Comparison of ENCODE assay signal across 9 mouse cellular contexts in the genomic region with DNA sequence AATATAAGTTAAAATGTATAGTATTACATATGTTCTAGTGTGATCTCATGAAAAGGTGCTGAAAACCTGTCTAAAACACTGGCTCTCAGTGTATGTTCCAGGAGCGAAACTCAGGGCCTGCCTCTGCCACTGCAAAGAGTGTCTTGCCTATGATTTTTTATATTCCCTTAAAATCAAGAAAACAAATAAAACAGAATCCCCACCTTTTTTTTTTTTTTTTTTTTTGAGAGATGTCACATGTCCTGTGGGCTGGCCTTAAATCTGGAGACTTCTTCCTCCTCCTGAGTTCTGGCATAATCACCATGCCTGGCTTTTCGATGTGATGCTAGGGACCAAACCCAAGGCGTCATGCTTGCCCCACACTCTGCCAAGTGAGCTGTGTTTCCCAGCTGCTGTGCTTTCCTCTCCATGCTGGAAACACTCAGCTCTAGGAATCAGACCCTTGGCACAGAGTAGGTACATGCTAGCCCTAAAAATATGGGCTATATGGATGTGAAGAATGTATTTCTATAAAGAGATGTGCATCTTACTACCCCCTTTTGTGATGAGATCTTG. TPM values are rescaled to one million over a fixed set of nuclear protein-coding genes. Genes with fewer than 3 reads are reported as not detected.
DNase-seq lines count a peak whose midpoint lies in the region; ATAC-seq and TF ChIP-seq lines count a peak whose summit lies in the region.
"Had no signal": no experiment of that assay in that cellular context is flagged by ENCODE, and none has a peak within 500 bp of the region (broad histone marks: within the 10 kb centered on the region; RNA-seq: fewer than 3 reads in every experiment).

No protein-coding gene starts in this region.

- no peak overlapping the region for H3K4me3 ChIP-seq in lung, adult 2 months (replicated peaks; ENCODE audit: extremely low read depth, low read depth, low read length)
- no peak overlapping the region for H3K4me3 ChIP-seq in embryonic facial prominence, embryonic 14.5 days (ENCODE audit: low read depth, low read length)
- no peak overlapping the region for H3K4me3 ChIP-seq in heart, postnatal 0 days (ENCODE audit: low read depth, low read length)
- H3K4me3 ChIP-seq in midbrain, embryonic 16.5 days (ENCODE audit: low read depth, low read length), result no peak overlapping the region
- no peak overlapping the region for H3K4me3 ChIP-seq in thymus, adult 2 months (ENCODE audit: control insufficient read depth, insufficient read depth, low read length)
- H3K4me3 ChIP-seq: myocyte had no signal

- TF ChIP-seq POLR2A in lung, adult 2 months (IDR thresholded peaks at IDR 0.05; ENCODE audit: borderline replicate concordance, extremely low read depth, low read depth, low read length), result no peak
- TF ChIP-seq POLR2A in thymus, adult 2 months (IDR thresholded peaks at IDR 0.05; ENCODE audit: control insufficient read depth, extremely low read depth, insufficient read depth, low read length, poor library complexity), result no peak

- no peak overlapping the region for H3K4me2 ChIP-seq in embryonic facial prominence, embryonic 14.5 days (ENCODE audit: low read depth, low read length)
- no peak overlapping the region for H3K4me2 ChIP-seq in heart, postnatal 0 days (ENCODE audit: low read depth, low read length)
- H3K4me2 ChIP-seq in midbrain, embryonic 16.5 days (ENCODE audit: low read length), result no peak overlapping the region

- H3K4me1 ChIP-seq in lung, adult 2 months (ENCODE audit: control insufficient read depth, insufficient read depth, low read length), result peaks cover 21% of the 10 kb centered on the region
- peaks cover 22% of the 10 kb centered on the region for H3K4me1 ChIP-seq in embryonic facial prominence, embryonic 14.5 days (ENCODE audit: control insufficient read depth, insufficient read depth, low read length)
- H3K4me1 ChIP-seq in heart, postnatal 0 days (ENCODE audit: control insufficient read depth, insufficient read depth), result peaks cover 41% of the 10 kb centered on the region
- H3K4me1 ChIP-seq in midbrain, embryonic 16.5 days (ENCODE audit: control insufficient read depth, insufficient read depth, low read length), result peaks cover 20% of the 10 kb centered on the region
- H3K4me1 ChIP-seq in thymus, adult 2 months (replicated peaks; ENCODE audit: control insufficient read depth, insufficient read depth, low read length), result peaks cover 7% of the 10 kb centered on the region

- peak; percentile 56 for DNase-seq in lung, postnatal 10 days
- no peak for DNase-seq in lung, adult 2 months
- no peak for DNase-seq in embryonic facial prominence, embryonic 14.5 days (ENCODE audit: low spot score)
- no peak for DNase-seq in heart, postnatal 0 days (ENCODE audit: low spot score)
- DNase-seq in thymus, adult 2 months, result no peak
- no peak for DNase-seq in ovary, postnatal 10 days (ENCODE audit: low spot score)
- DNase-seq in thymus, postnatal 4 days, result no peak

- no peak overlapping the region for H3K9ac ChIP-seq in embryonic facial prominence, embryonic 14.5 days (ENCODE audit: low read depth, low read length)
- H3K9ac ChIP-seq in heart, postnatal 0 days (replicated peaks; ENCODE audit: low read depth, low read length), result no peak overlapping the region
- 0 out of 2 replicates have a peak overlapping the region, but pooled peaks have one; percentile 3 for H3K9ac ChIP-seq in midbrain, embryonic 16.5 days (ENCODE audit: low read depth, low read length)

- no peaks in the 10 kb centered on the region for H3K36me3 ChIP-seq in embryonic facial prominence, embryonic 14.5 days (ENCODE audit: control insufficient read depth, insufficient read depth, low read length)
- H3K36me3 ChIP-seq in heart, postnatal 0 days (replicated peaks; ENCODE audit: control insufficient read depth, insufficient read depth, low read length), result no peaks in the 10 kb centered on the region
- no peaks in the 10 kb centered on the region for H3K36me3 ChIP-seq in midbrain, embryonic 16.5 days (ENCODE audit: control insufficient read depth, insufficient read depth, low read length)
- H3K36me3 ChIP-seq in thymus, adult 2 months (ENCODE audit: control insufficient read depth, insufficient read depth, low read length), result no peaks in the 10 kb centered on the region

- no peak for TF ChIP-seq EP300 in heart, postnatal 0 days (IDR thresholded peaks at IDR 0.05; ENCODE audit: low read depth)

- H3K27ac ChIP-seq in embryonic facial prominence, embryonic 14.5 days (replicated peaks; ENCODE audit: low read depth, low read length), result 0 out of 2 replicates have a peak overlapping the region, but pooled peaks have one; percentile 35
- H3K27ac ChIP-seq in heart, postnatal 0 days (ENCODE audit: low read depth), result peak overlapping the region; percentile 43
- peak overlapping the region; percentile 66 for H3K27ac ChIP-seq in midbrain, embryonic 16.5 days (ENCODE audit: low read length)
- H3K27ac ChIP-seq in thymus, adult 2 months (ENCODE audit: control insufficient read depth, insufficient read depth, low read length), result no peak overlapping the region

- no peak for TF ChIP-seq CTCF in lung, adult 2 months (IDR thresholded peaks at IDR 0.05; ENCODE audit: insufficient read depth, low read length)
- no peak for TF ChIP-seq CTCF in heart, postnatal 0 days (IDR thresholded peaks at IDR 0.05; ENCODE audit: low read depth)
- TF ChIP-seq CTCF in thymus, adult 2 months (IDR thresholded peaks at IDR 0.05; ENCODE audit: borderline replicate concordance, control insufficient read depth, extremely low read depth, insufficient read depth, low read length, poor library complexity), result no peak

- 70% methylated on average over 3 of the region's 3 CpGs for WGBS in lung, adult 2 months
- WGBS in embryonic facial prominence, embryonic 14.5 days, result 71% methylated on average over 3 of the region's 3 CpGs
- WGBS in heart, postnatal 0 days, result 49% methylated on average over 3 of the region's 3 CpGs
- 61% methylated on average over 3 of the region's 3 CpGs for WGBS in midbrain, embryonic 16.5 days
- 95% methylated on average over 3 of the region's 3 CpGs for WGBS in thymus, adult 2 months

- no peaks in the 10 kb centered on the region for H3K27me3 ChIP-seq in embryonic facial prominence, embryonic 14.5 days (replicated peaks; ENCODE audit: control insufficient read depth, insufficient read depth, low read length)
- no peaks in the 10 kb centered on the region for H3K27me3 ChIP-seq in heart, postnatal 0 days (ENCODE audit: control insufficient read depth, insufficient read depth, low read length)
- no peaks in the 10 kb centered on the region for H3K27me3 ChIP-seq in midbrain, embryonic 16.5 days (ENCODE audit: control insufficient read depth, insufficient read depth, low read depth, low read length)
- no peaks in the 10 kb centered on the region for H3K27me3 ChIP-seq in thymus, adult 2 months (ENCODE audit: control insufficient read depth, insufficient read depth, low read length)

- no peaks in the 10 kb centered on the region for H3K9me3 ChIP-seq in embryonic facial prominence, embryonic 14.5 days (ENCODE audit: control insufficient read depth, low read length)
- no peaks in the 10 kb centered on the region for H3K9me3 ChIP-seq in heart, postnatal 0 days (replicated peaks; ENCODE audit: control insufficient read depth, low read length)
- no peaks in the 10 kb centered on the region for H3K9me3 ChIP-seq in midbrain, embryonic 16.5 days (replicated peaks; ENCODE audit: control insufficient read depth, low read length, poor library complexity, severe bottlenecking)

- no peak for ATAC-seq in embryonic facial prominence, embryonic 14.5 days (ENCODE audit: low read depth)
- no peak for ATAC-seq in heart, postnatal 0 days (ENCODE audit: insufficient read depth, low read depth)
- ATAC-seq in midbrain, embryonic 16.5 days, result peak; percentile 45; the same call in 1 of the 2 replicates

RNA-seq across cellular contexts. Expression of a gene that starts 17.0 kb away (rescaled TPM):
- 35.3 and 40.3 TPM in 2 replicates for polyA plus RNA-seq in lung, adult 2 months (2012; rRNA removed)
- polyA plus RNA-seq in embryonic facial prominence, embryonic 14.5 days (2014; fragmentation: Nextera tagmentation; extraction: Ambion mirVana), result 15.4 and 15.6 TPM in 2 replicates
- 17.7 and 48.7 TPM in 2 replicates for total RNA-seq in heart, postnatal 0 days (2014; rRNA removed; ENCODE audit: low replicate concordance)
- polyA plus RNA-seq in heart, postnatal 0 days (2015; fragmentation: Nextera tagmentation; extraction: Ambion mirVana), result 5.8 and 6.2 TPM in 2 replicates
- polyA plus RNA-seq in midbrain, embryonic 16.5 days (2015; fragmentation: Nextera tagmentation; extraction: Ambion mirVana), result 15.5 and 16.0 TPM in 2 replicates
- 70.0 and 73.4 TPM in 2 replicates for polyA plus RNA-seq in thymus, adult 2 months (2012; rRNA removed)
